Mouse (Mus musculus): ENCODE measurements around the gene Mrrf. TPM values are rescaled to one million over a fixed set of nuclear protein-coding genes. Genes with fewer than 3 reads are reported as not detected.
A peak's percentile ranks its signal among the peaks of the same experiment; 100 is the strongest.
"Not testable (repeated sequence)": the region's sequence is repeated elsewhere in the genome, so short reads cannot be mapped to it uniquely, and the experiment has no call there.

The Mrrf gene
- polyA plus RNA-seq, 1 experiment from 2014 or later, result 25.5 TPM

DNA sequence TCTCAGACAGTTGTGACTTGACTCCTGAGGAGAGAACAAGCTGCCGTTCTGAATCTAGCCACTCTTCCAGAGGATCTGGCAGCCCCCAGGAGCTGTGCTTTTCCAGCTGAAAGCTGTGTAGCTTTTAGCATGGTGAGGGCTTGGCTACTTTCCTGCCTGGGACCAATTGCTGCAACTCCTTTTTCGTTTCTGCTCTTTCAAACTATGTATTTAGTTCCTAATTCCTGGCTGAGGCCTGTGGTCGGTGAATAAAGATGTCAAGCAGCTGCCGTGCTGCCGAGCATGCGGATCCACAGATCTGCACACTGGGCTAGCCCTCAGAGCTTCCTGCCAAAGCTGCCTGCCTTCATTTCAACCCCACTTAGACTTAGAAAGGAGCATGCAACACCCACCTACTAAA, 48.7 kb downstream of the Mrrf start:
- Histone ChIP-seq H3K4me3 (no peak overlapping the region), H3K9me3 (no peaks in the 10 kb centered on the region), H3K36me3 (no peaks in the 10 kb centered on the region), H3K27ac (replicated peaks) (no peak overlapping the region), H3K4me2 (replicated peaks) (no peak overlapping the region), H3K4me1 (no peaks in the 10 kb centered on the region), H3K9ac (replicated peaks) (no peak overlapping the region), H3K27me3 (no peaks in the 10 kb centered on the region)
- no peak for ATAC-seq (ENCODE audit: low FRiP score, low read depth)
- 69% methylated on average over 6 of the region's 6 CpGs for WGBS

DNA sequence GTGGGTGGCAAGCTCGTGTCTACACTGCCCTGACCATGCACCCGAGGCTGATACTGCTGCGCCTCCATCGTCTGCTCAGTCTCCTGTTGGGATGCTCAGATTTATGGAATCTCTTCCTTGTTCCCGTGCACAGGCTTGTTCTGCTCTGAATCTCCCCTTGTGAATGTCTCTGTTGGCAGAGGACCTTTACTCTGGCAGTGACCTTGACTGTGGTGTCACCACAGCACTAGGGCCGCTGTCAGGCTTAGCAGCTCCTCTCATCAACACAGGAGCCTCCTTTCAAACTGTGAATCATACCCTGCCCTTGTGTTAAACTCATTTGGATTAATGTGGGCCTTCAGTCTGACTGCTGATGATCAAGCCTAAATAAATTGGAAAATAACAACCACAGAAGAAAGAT, 53.0 kb downstream of the Mrrf start:
- not testable (repeated sequence) for H3K36me3 ChIP-seq; H3K9ac ChIP-seq (replicated peaks); H3K9me3 ChIP-seq; ATAC-seq (ENCODE audit: low FRiP score, low read depth); H3K4me1 ChIP-seq; H3K4me2 ChIP-seq (replicated peaks); H3K27ac ChIP-seq (replicated peaks); H3K27me3 ChIP-seq; H3K4me3 ChIP-seq
- 80% methylated on average over 6 of the region's 6 CpGs for WGBS

DNA sequence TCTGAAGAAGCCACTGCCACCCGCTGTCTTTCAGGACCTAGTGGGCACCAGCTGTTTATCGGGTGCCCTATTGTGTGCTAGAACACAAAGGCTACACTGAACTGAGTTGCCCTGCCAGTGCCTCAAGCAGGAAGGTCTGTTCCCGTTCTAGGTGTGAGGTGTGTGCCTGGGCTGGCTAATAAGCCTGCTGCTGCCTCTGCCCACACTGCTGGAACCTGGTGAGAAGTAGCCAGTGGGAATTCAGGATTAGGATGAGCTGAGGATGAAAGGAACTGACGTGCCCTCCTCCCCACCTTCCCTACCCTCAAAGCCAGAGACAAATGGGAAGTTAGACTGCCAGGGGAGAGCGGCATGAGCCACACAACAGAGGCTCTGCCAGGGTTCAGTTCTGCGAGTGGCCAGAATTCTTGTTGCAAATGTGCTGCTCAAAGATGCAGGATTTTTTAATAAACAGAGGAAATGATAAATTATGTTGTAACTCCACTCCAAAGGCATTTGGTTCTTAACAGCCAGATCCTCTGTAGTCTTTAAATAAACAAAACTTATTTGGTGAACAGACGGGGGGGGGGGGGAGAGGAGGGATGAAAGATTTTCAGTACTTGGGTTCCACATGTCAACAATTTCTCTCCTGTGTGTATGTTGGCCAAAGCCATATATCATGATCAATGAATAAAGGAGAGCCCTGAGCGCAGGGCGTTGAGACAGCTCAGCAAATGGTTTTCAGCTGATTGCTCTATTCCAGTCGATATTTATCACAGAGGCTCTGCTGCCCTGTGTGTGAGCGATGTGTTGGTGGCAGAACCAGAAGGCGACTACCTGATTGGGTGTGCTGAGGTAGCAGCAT, 55.1 kb downstream of the Mrrf start:
- no peak for ATAC-seq (ENCODE audit: low FRiP score, low read depth)
- Histone ChIP-seq H3K9me3 (no peaks in the 10 kb centered on the region), H3K4me3 (no peak overlapping the region), H3K27ac (replicated peaks) (no peak overlapping the region), H3K27me3 (no peaks in the 10 kb centered on the region), H3K36me3 (no peaks in the 10 kb centered on the region), H3K4me1 (0 out of 2 replicates have a peak, but pooled peaks cover 2% of the 10 kb centered on the region), H3K9ac (replicated peaks) (no peak overlapping the region), H3K4me2 (replicated peaks) (no peak overlapping the region)
- 61% methylated on average over 12 of the region's 12 CpGs for WGBS

DNA sequence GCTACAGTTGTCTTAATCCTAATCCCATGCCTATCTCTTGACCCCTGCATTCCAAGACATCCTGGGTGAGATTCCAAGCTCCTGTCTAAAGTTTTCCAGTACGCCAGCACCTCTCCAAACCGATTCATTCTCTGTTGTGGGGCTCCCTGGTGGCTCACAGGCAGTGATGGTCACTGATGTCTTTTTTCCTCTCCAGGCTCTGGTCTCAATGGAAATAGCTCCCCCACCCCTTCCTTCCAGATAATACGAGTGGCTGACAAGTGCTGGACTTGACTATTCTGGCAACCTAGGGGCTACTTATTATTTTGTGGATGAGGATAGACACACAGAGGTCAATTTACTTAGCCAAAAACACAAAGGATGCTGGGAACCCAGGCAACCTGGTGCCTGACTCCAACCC, 60.8 kb downstream of the Mrrf start:
- WGBS, result 40% methylated on average over 3 of the region's 3 CpGs
- Histone ChIP-seq H3K4me2 (replicated peaks) (no peak overlapping the region), H3K9me3 (no peaks in the 10 kb centered on the region), H3K4me3 (no peak overlapping the region), H3K9ac (replicated peaks) (no peak overlapping the region), H3K27ac (replicated peaks) (no peak overlapping the region), H3K36me3 (no peaks in the 10 kb centered on the region), H3K4me1 (peaks cover 14% of the 10 kb centered on the region), H3K27me3 (peaks cover 44% of the 10 kb centered on the region)
- no peak for ATAC-seq (ENCODE audit: low FRiP score, low read depth)

DNA sequence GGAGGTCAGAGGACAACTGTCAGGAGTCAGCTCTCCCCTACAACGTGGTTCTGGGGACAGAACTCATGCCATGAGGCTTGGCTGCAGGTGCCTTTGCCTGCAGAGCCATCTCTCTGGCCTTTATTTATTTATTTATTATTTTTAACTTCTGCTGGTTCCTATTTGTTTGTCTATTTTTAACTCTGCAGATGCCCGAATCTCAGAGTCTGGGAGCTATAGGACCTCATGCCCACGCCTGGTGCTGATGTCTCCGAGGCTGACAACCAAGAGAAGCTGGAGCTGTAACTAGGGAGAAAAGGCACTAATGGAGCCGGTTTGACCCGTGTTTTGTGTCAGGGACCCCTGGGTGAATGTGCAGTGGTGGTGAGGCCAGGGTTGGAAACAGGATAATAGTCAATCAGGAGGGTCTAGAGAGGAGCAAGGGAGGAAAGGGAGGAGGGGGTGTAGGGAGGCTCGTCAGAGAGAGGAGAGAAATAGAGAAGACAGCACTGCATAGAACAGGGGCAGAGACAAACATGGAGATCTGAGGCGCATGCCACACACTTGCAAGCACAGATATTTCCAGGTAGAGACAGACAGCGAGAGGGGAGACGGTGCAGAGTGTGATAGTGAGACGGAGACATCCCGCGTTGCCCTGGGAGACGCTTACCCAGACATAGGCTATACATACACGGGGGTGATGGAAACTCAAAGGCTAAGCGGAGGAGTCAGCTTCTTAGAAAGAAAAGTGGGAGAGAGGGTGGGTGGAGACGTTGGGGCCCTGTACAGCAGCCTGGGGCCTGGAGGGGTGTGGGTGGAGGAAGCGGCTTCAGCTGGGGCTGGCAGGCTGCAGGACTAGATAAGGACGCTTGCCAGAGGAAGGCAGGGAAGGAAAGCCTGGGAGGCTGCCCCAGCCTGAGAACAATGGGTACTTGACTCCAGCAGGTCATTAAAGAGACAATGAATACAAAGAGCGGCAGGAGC, 62.0 kb downstream of the Mrrf start:
- H3K4me3 ChIP-seq, result 0 out of 2 replicates have a peak overlapping the region, but pooled peaks have one; percentile 17
- no peaks in the 10 kb centered on the region for H3K9me3 ChIP-seq
- peak overlapping the region; percentile 25; the same call in 1 of the 2 replicates for H3K9ac ChIP-seq (replicated peaks)
- peaks cover 56% of the 10 kb centered on the region for H3K27me3 ChIP-seq
- peak; percentile 55 for ATAC-seq (ENCODE audit: low FRiP score, low read depth)
- peaks cover 26% of the 10 kb centered on the region for H3K4me1 ChIP-seq
- 13% methylated on average over 20 of the region's 20 CpGs for WGBS
- H3K4me2 ChIP-seq (replicated peaks), result peak overlapping the region; percentile 43
- H3K36me3 ChIP-seq, result no peaks in the 10 kb centered on the region
- H3K27ac ChIP-seq (replicated peaks), result peak overlapping the region; percentile 56

DNA sequence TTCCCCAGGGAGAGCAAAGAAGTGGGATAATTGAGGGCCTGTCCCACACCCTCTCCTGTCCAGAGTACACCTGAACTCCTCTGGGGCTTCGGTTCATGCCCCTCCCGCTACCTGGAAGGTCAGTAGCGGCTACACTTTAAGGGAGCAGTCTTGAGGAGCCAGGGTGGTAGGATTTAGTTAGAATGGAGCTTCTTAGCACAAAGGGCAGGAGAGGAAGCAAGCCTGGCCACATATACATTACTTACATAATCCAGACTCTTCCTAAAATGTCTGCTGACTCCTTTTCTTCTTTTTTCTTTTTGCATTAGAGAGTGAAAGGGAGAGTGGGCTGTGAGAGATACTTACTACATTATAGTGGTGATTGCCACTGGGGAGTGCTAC, 62.7 kb downstream of the Mrrf start:
- peak overlapping the region; percentile 43 for H3K4me2 ChIP-seq (replicated peaks)
- no peak for ATAC-seq (ENCODE audit: low FRiP score, low read depth)
- no peaks in the 10 kb centered on the region for H3K36me3 ChIP-seq
- no peaks in the 10 kb centered on the region for H3K9me3 ChIP-seq
- H3K9ac ChIP-seq (replicated peaks), result peak overlapping the region; percentile 25; the same call in 1 of the 2 replicates
- H3K4me1 ChIP-seq, result peaks cover 32% of the 10 kb centered on the region
- peak overlapping the region; percentile 56 for H3K27ac ChIP-seq (replicated peaks)
- 2% methylated on average over 3 of the region's 3 CpGs for WGBS
- H3K27me3 ChIP-seq, result peaks cover 61% of the 10 kb centered on the region
- H3K4me3 ChIP-seq, result no peak overlapping the region

DNA sequence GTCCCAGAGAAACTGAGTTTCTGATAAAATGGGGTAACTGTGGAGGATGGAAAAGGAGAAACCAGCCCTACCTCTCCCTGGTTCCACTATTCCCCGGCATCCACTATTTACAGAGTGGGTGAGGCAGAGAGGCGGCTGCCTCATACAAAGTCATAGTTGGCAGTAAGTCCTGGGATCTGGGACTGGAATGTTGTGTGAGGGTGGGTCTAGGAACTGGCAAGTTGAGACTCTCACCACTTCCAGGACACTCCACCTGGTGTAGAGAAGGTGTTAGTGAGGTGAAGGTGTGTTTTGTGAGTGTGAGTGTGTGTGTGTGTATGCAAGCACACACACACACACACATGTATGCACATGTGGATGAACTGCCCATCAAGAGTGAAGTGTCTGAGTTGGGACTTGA, 64.6 kb downstream of the Mrrf start:
- H3K4me2 ChIP-seq (replicated peaks), result no peak overlapping the region
- H3K27ac ChIP-seq (replicated peaks), result no peak overlapping the region
- ATAC-seq (ENCODE audit: low FRiP score, low read depth), result no peak
- 87% methylated on average over 2 of the region's 2 CpGs for WGBS
- H3K4me3 ChIP-seq, result no peak overlapping the region
- no peak overlapping the region for H3K9ac ChIP-seq (replicated peaks)
- peaks cover 33% of the 10 kb centered on the region for H3K4me1 ChIP-seq
- no peaks in the 10 kb centered on the region for H3K9me3 ChIP-seq
- H3K27me3 ChIP-seq, result peaks cover 80% of the 10 kb centered on the region
- H3K36me3 ChIP-seq, result no peaks in the 10 kb centered on the region

DNA sequence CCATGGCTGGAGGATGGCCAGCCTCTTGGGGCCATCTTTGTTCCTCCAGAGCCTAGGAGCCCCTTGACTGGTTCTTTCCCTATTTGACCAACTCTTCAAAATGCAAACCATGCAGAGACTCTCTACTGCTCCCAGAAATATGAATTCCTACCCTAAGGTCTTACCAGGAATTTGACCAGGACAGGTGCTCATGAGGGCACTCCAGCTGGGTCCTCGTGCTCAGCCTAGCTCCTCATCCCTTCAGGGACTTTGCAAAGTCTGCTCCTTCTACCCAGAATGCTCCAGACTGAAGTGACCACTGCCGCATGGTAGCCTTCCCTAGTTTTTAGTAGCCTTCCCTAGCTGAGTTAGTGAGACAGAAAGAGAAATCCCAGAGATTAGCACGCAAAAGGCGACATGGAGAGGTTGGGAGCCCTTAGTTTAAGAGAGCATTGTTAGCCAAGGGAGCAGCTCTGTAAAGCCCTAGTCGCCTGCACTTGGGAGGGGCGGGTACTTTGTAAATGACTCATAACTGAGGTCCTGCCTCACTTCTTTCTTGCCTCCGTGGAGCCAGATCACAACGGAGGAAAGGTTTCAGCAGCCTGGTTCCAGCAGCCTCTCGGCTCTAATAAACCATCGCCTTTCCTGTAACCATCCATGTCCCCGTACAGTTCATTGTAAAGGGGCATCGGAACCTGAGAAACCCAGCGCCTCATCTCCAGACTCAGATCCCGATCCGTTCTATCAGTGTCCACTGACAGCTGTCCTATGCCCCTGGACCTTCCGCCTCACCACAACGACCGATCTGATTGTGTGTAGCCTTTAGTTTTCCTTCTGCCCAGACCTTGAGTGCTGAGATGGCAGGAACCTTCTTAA, 65.8 kb downstream of the Mrrf start:
- Histone ChIP-seq H3K36me3 (no peaks in the 10 kb centered on the region), H3K27ac (replicated peaks) (no peak overlapping the region), H3K4me3 (0 out of 2 replicates have a peak overlapping the region, but pooled peaks have one; percentile 39), H3K27me3 (peaks cover 83% of the 10 kb centered on the region), H3K9me3 (no peaks in the 10 kb centered on the region), H3K4me1 (peaks cover 33% of the 10 kb centered on the region), H3K4me2 (replicated peaks) (peak overlapping the region; percentile 74), H3K9ac (replicated peaks) (no peak overlapping the region)
- ATAC-seq (ENCODE audit: low FRiP score, low read depth), result no peak
- 23% methylated on average over 18 of the region's 18 CpGs for WGBS

GRCm38 (mm10) chr2:36202611-36202880, 66.4 kb downstream of the Mrrf start:
- no peak for ATAC-seq (ENCODE audit: low FRiP score, low read depth)
- H3K27ac ChIP-seq (replicated peaks), result no peak overlapping the region
- peak overlapping the region; percentile 39 for H3K4me3 ChIP-seq
- H3K4me2 ChIP-seq (replicated peaks), result peak overlapping the region; percentile 74
- peaks cover 33% of the 10 kb centered on the region for H3K4me1 ChIP-seq
- WGBS, result 11% methylated on average over 5 of the region's 5 CpGs
- H3K27me3 ChIP-seq, result peaks cover 78% of the 10 kb centered on the region
- H3K9ac ChIP-seq (replicated peaks), result no peak overlapping the region
- H3K36me3 ChIP-seq, result no peaks in the 10 kb centered on the region
- H3K9me3 ChIP-seq, result no peaks in the 10 kb centered on the region

- WGBS, result 1% methylated on average over 39 of the region's 39 CpGs
Observed at GRCm38 (mm10) chr2:36203011-36203825, 67.0 kb downstream of the Mrrf start.

DNA sequence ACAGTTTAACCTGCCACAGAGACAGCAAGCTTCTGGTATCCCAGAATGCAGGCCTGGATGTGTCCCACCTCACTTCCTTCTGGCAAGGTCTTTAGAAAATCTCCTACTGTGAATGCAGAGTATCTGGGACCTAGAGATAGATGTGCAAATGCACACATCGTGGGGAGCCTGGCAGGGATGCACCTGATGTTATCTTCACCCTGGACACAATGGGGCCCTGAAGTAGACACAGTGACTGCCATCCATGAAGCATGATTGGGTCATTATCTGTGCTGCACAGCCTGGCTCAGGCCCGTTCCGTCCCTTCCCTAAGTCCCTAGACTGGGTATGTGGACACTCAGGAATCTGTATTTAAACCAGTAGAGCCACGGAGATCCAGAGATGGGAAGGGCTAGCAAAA, 68.4 kb downstream of the Mrrf start:
- Histone ChIP-seq H3K27ac (replicated peaks) (no peak overlapping the region), H3K36me3 (no peaks in the 10 kb centered on the region), H3K9me3 (no peaks in the 10 kb centered on the region), H3K4me3 (no peak overlapping the region), H3K9ac (replicated peaks) (no peak overlapping the region), H3K27me3 (peaks cover 82% of the 10 kb centered on the region), H3K4me1 (peaks cover 19% of the 10 kb centered on the region), H3K4me2 (replicated peaks) (no peak overlapping the region)
- 59% methylated on average over 4 of the region's 4 CpGs for WGBS
- no peak for ATAC-seq (ENCODE audit: low FRiP score, low read depth)

More at GRCm38 (mm10) chr2:36203011-36203825, 67.0 kb downstream of the Mrrf start:
- no peak overlapping the region for H3K27ac ChIP-seq (replicated peaks)
- H3K4me1 ChIP-seq, result peaks cover 28% of the 10 kb centered on the region
- peak; percentile 86 for ATAC-seq (ENCODE audit: low FRiP score, low read depth)
- no peaks in the 10 kb centered on the region for H3K9me3 ChIP-seq
- no peaks in the 10 kb centered on the region for H3K36me3 ChIP-seq
- peak overlapping the region; percentile 48 for H3K9ac ChIP-seq (replicated peaks)
- H3K4me3 ChIP-seq, result peak overlapping the region; percentile 39
- H3K4me2 ChIP-seq (replicated peaks), result peak overlapping the region; percentile 74
- peaks cover 82% of the 10 kb centered on the region for H3K27me3 ChIP-seq

All from midbrain, embryonic 12.5 days (tissue).